Mouse (Mus musculus): Measurements from ENCODE around the gene Ppp2r5e. TPM values are rescaled to one million over a fixed set of nuclear protein-coding genes. Genes with fewer than 3 reads are reported as not detected.

Ppp2r5e gene
- polyA plus RNA-seq, 1 experiment from 2014 or later, result 13.6 TPM

DNA sequence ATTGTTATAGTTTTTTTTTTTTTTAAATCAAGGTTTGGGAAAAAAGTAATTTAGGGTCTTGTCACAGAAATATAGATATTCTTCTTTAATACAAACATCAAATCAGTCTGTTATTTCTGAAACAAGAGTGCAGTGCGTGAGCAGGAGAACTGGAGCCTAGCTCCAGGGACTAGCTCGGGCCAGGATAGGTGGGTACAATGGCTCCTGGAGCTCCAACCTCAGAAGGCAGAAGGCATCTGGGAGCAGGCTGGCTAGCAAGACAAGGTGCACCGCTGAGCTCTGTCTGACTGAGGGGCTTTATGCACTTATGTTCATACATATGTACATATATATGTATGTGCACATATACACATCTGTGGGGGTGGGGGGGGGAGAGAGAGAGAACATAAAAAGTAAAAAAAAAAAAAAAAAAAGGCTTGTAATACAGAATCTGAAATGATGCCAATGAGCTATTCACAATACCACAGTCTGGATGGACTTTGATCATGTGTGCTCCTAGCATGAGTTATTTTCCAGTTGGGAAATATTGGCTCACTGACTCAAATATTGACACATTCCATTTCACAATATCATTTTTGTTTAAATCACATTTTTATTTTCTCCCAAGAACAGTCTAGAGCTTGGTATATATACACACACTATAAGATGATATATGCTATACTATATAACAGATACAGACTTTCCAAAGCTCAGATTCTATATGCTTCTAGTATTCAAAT is 109.3 kb downstream of the Ppp2r5e start:
- WGBS, result 87% methylated on average over 3 of the region's 3 CpGs
- DNase-seq (ENCODE audit: low spot score) (no peak), ATAC-seq (replicated peaks; ENCODE audit: low FRiP score, low TSS enrichment, low read depth) (no peak)
- no peak overlapping the region for H3K4me3 ChIP-seq (ENCODE audit: low read depth, low read length)
- no peaks in the 10 kb centered on the region for H3K27me3 ChIP-seq (replicated peaks; ENCODE audit: control insufficient read depth, insufficient read depth, low read length)
- no peak overlapping the region for H3K27ac ChIP-seq (ENCODE audit: low read depth)
- no peak overlapping the region for H3K9ac ChIP-seq (ENCODE audit: low read length)
- no peaks in the 10 kb centered on the region for H3K9me3 ChIP-seq (ENCODE audit: control insufficient read depth, low read length)
- no peak overlapping the region for H3K4me2 ChIP-seq (ENCODE audit: low read length)
- peaks cover 5% of the 10 kb centered on the region; the same call in 1 of the 2 replicates for H3K36me3 ChIP-seq (ENCODE audit: control insufficient read depth, insufficient read depth, low read length)
- no peaks in the 10 kb centered on the region for H3K4me1 ChIP-seq (replicated peaks; ENCODE audit: control insufficient read depth, insufficient read depth, low read length)

DNA sequence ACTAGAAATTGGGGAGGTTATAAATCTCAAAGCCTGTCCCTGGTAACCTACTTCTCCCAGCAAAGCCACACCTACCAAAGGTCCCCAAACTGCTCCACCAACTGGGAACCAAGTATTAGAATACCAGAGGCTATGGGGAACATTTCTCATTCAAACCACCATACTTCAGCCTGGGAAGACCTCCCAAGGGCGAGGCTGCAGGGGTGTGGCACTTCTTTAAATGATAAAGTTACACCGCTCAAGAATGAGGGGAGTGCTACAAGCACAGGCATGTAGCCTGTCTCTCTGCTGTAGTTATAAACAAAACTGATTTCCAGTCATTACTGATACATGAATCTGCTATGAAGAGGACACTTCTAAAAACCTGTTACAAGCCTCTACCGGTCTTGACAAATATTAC is 113.3 kb downstream of the Ppp2r5e start:
- ATAC-seq (replicated peaks; ENCODE audit: low FRiP score, low TSS enrichment, low read depth) (no peak), DNase-seq (ENCODE audit: low spot score) (no peak)
- Histone ChIP-seq H3K27me3 (replicated peaks; ENCODE audit: control insufficient read depth, insufficient read depth, low read length) (no peaks in the 10 kb centered on the region), H3K9me3 (ENCODE audit: control insufficient read depth, low read length) (no peaks in the 10 kb centered on the region), H3K9ac (ENCODE audit: low read length) (no peak overlapping the region), H3K4me1 (replicated peaks; ENCODE audit: control insufficient read depth, insufficient read depth, low read length) (no peaks in the 10 kb centered on the region), H3K4me3 (ENCODE audit: low read depth, low read length) (no peak overlapping the region), H3K4me2 (ENCODE audit: low read length) (no peak overlapping the region), H3K27ac (ENCODE audit: low read depth) (no peak overlapping the region), H3K36me3 (ENCODE audit: control insufficient read depth, insufficient read depth, low read length) (no peaks in the 10 kb centered on the region)
- 87% methylated on average over 3 of the region's 3 CpGs for WGBS

GRCm38 (mm10) chr12:75482015-75482414 is 114.0 kb downstream of the Ppp2r5e start:
- no peaks in the 10 kb centered on the region for H3K4me1 ChIP-seq (replicated peaks; ENCODE audit: control insufficient read depth, insufficient read depth, low read length)
- H3K4me3 ChIP-seq (ENCODE audit: low read depth, low read length), result no peak overlapping the region
- H3K27me3 ChIP-seq (replicated peaks; ENCODE audit: control insufficient read depth, insufficient read depth, low read length), result no peaks in the 10 kb centered on the region
- no peak for ATAC-seq (replicated peaks; ENCODE audit: low FRiP score, low TSS enrichment, low read depth)
- 89% methylated on average over 4 of the region's 4 CpGs for WGBS
- no peak overlapping the region for H3K9ac ChIP-seq (ENCODE audit: low read length)
- no peak overlapping the region for H3K4me2 ChIP-seq (ENCODE audit: low read length)
- DNase-seq (ENCODE audit: low spot score), result no peak
- no peak overlapping the region for H3K27ac ChIP-seq (ENCODE audit: low read depth)
- no peaks in the 10 kb centered on the region for H3K9me3 ChIP-seq (ENCODE audit: control insufficient read depth, low read length)
- H3K36me3 ChIP-seq (ENCODE audit: control insufficient read depth, insufficient read depth, low read length), result 0 out of 2 replicates have a peak, but pooled peaks cover 5% of the 10 kb centered on the region

DNA sequence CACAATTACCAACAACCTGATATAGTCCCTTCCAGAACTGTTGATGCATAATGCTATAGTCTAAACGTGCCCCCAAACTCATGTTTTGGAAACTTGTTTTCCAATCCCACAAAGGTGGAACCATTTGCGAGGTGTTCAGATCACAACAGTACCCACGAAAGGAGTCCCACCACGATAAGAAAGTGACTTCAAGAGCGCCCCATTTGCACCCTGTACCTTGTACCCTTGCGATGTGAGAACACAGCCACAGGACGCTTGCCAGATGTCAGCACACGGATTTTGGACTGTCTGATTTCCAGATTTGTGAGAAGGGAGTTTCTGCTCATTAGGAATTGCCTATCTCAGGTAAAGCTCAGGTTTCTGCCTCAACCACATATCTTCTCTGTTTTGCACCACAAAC is 116.0 kb downstream of the Ppp2r5e start:
- H3K27me3 ChIP-seq (replicated peaks; ENCODE audit: control insufficient read depth, insufficient read depth, low read length), result no peaks in the 10 kb centered on the region
- H3K9ac ChIP-seq (ENCODE audit: low read length), result no peak overlapping the region
- no peak overlapping the region for H3K4me3 ChIP-seq (ENCODE audit: low read depth, low read length)
- H3K4me2 ChIP-seq (ENCODE audit: low read length), result no peak overlapping the region
- 96% methylated on average over 8 of the region's 8 CpGs for WGBS
- no peak overlapping the region for H3K27ac ChIP-seq (ENCODE audit: low read depth)
- H3K4me1 ChIP-seq (replicated peaks; ENCODE audit: control insufficient read depth, insufficient read depth, low read length), result no peaks in the 10 kb centered on the region
- ATAC-seq (replicated peaks; ENCODE audit: low FRiP score, low TSS enrichment, low read depth) (no peak), DNase-seq (ENCODE audit: low spot score) (no peak)
- H3K9me3 ChIP-seq (ENCODE audit: control insufficient read depth, low read length), result no peaks in the 10 kb centered on the region
- 0 out of 2 replicates have a peak, but pooled peaks cover 5% of the 10 kb centered on the region for H3K36me3 ChIP-seq (ENCODE audit: control insufficient read depth, insufficient read depth, low read length)

GRCm38 (mm10) chr12:75479375-75479898 is 116.6 kb downstream of the Ppp2r5e start:
- no peak for ATAC-seq (replicated peaks; ENCODE audit: low FRiP score, low TSS enrichment, low read depth)
- H3K27ac ChIP-seq (ENCODE audit: low read depth), result no peak overlapping the region
- H3K9ac ChIP-seq (ENCODE audit: low read length), result no peak overlapping the region
- no peaks in the 10 kb centered on the region for H3K27me3 ChIP-seq (replicated peaks; ENCODE audit: control insufficient read depth, insufficient read depth, low read length)
- H3K4me2 ChIP-seq (ENCODE audit: low read length), result no peak overlapping the region
- no peak overlapping the region for H3K4me3 ChIP-seq (ENCODE audit: low read depth, low read length)
- no peak for DNase-seq (ENCODE audit: low spot score)
- WGBS, result 81% methylated on average over 8 of the region's 8 CpGs
- H3K36me3 ChIP-seq (ENCODE audit: control insufficient read depth, insufficient read depth, low read length), result 0 out of 2 replicates have a peak, but pooled peaks cover 5% of the 10 kb centered on the region
- H3K9me3 ChIP-seq (ENCODE audit: control insufficient read depth, low read length), result no peaks in the 10 kb centered on the region
- H3K4me1 ChIP-seq (replicated peaks; ENCODE audit: control insufficient read depth, insufficient read depth, low read length), result no peaks in the 10 kb centered on the region

DNA sequence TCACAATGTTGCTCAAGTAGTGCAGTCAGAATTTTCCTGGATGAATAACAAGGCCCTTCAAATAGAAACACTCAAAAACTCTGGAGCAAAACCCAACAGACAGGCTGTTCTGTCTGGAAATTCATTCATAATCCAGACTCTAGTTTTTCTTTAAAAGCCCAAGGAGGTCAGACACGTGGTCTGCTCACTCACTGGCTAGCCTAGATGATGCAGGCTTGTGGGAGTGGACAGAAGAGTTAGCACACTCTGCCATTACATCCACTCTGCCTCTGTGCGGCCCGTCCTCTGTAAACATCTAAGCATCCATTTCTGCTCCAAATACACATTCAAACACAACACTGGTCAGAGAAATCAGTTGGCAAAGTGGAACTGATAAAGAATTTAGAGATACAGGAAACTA is 117.4 kb downstream of the Ppp2r5e start:
- WGBS, result 86% methylated on average over 3 of the region's 3 CpGs
- H3K4me1 ChIP-seq (replicated peaks; ENCODE audit: control insufficient read depth, insufficient read depth, low read length), result no peaks in the 10 kb centered on the region; the same call in 1 of the 2 replicates
- no peak for DNase-seq (ENCODE audit: low spot score)
- no peak overlapping the region for H3K27ac ChIP-seq (ENCODE audit: low read depth)
- no peaks in the 10 kb centered on the region for H3K27me3 ChIP-seq (replicated peaks; ENCODE audit: control insufficient read depth, insufficient read depth, low read length)
- H3K9ac ChIP-seq (ENCODE audit: low read length), result no peak overlapping the region
- H3K36me3 ChIP-seq (ENCODE audit: control insufficient read depth, insufficient read depth, low read length), result 0 out of 2 replicates have a peak, but pooled peaks cover 5% of the 10 kb centered on the region
- no peak overlapping the region for H3K4me3 ChIP-seq (ENCODE audit: low read depth, low read length)
- H3K9me3 ChIP-seq (ENCODE audit: control insufficient read depth, low read length), result no peaks in the 10 kb centered on the region
- H3K4me2 ChIP-seq (ENCODE audit: low read length), result no peak overlapping the region
- no peak for ATAC-seq (replicated peaks; ENCODE audit: low FRiP score, low TSS enrichment, low read depth)

DNA sequence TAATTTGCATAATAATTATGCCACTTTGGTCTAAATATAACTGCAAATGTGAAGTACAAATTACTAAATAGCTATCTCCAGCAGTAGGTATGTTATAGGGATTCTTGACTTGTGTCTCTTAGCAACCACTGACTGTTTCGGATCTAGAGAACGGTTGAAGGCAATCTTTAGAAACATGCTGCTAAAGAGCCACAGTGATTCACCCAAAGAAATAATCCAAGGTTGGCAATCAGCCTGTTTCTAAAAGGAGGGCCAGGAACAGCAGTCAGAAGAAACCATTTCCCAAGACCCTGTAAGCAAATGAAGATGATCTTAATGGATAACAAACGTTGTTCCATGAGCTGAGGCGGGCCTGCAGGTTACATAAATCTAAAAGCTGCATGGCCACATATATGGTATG is 117.9 kb downstream of the Ppp2r5e start:
- WGBS, result 70% methylated on average over 4 of the region's 4 CpGs
- Histone ChIP-seq H3K4me3 (ENCODE audit: low read depth, low read length) (no peak overlapping the region), H3K9ac (ENCODE audit: low read length) (no peak overlapping the region), H3K9me3 (ENCODE audit: control insufficient read depth, low read length) (no peaks in the 10 kb centered on the region), H3K27ac (ENCODE audit: low read depth) (no peak overlapping the region), H3K36me3 (ENCODE audit: control insufficient read depth, insufficient read depth, low read length) (0 out of 2 replicates have a peak, but pooled peaks cover 5% of the 10 kb centered on the region), H3K4me2 (ENCODE audit: low read length) (no peak overlapping the region), H3K27me3 (replicated peaks; ENCODE audit: control insufficient read depth, insufficient read depth, low read length) (no peaks in the 10 kb centered on the region), H3K4me1 (replicated peaks; ENCODE audit: control insufficient read depth, insufficient read depth, low read length) (no peaks in the 10 kb centered on the region; the same call in 1 of the 2 replicates)
- no peak for ATAC-seq (replicated peaks; ENCODE audit: low FRiP score, low TSS enrichment, low read depth)
- DNase-seq (ENCODE audit: low spot score), result no peak

DNA sequence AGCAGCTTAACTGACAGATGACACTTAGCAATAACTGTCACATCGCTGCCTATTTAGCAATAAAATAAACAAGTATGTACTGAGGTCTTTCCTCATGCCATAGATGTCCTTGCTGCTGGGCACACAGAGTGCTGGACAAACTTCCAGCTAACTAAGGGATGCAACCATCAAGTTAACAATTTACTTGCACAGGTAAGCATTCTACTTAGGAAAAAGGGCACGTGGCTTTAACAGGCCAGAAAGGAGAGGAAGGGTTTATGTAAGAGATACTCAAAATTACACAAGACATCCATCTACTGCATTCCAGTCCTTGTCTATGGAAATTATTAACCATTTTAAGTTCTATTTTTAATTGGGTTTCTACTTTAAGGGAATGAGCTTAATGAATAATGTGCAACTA is 123.0 kb downstream of the Ppp2r5e start:
- DNase-seq (ENCODE audit: low spot score) (no peak), ATAC-seq (replicated peaks; ENCODE audit: low FRiP score, low TSS enrichment, low read depth) (no peak)
- WGBS, result 73% methylated on average over 2 of the region's 2 CpGs
- Histone ChIP-seq H3K4me1 (replicated peaks; ENCODE audit: control insufficient read depth, insufficient read depth, low read length) (no peaks in the 10 kb centered on the region; the same call in 1 of the 2 replicates), H3K9ac (ENCODE audit: low read length) (no peak overlapping the region), H3K27me3 (replicated peaks; ENCODE audit: control insufficient read depth, insufficient read depth, low read length) (no peaks in the 10 kb centered on the region), H3K27ac (ENCODE audit: low read depth) (no peak overlapping the region), H3K4me2 (ENCODE audit: low read length) (no peak overlapping the region), H3K36me3 (ENCODE audit: control insufficient read depth, insufficient read depth, low read length) (0 out of 2 replicates have a peak, but pooled peaks cover 13% of the 10 kb centered on the region), H3K9me3 (ENCODE audit: control insufficient read depth, low read length) (no peaks in the 10 kb centered on the region), H3K4me3 (ENCODE audit: low read depth, low read length) (no peak overlapping the region)

DNA sequence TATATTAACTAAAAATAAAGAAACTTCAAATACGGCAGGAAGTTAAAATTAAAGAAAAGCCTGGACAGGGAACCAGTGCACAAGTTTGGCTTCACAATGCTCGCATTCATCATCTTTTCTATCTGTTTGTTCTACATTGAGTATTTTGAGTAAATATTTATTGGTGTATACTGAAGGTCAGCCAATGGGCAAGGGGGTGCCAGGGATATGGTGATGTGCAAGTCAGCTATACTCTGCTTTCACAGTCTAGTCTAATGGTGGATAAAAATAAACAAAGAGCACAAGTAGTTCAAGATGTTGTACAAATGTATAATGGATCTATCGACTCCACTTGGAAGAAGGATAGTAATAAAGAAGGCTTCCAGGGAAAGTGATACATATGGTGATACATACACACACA is 123.9 kb downstream of the Ppp2r5e start:
- DNase-seq (ENCODE audit: low spot score) (no peak), ATAC-seq (replicated peaks; ENCODE audit: low FRiP score, low TSS enrichment, low read depth) (no peak)
- WGBS, result 62% methylated on average over 3 of the region's 3 CpGs
- no peak overlapping the region for H3K4me3 ChIP-seq (ENCODE audit: low read depth, low read length)
- no peaks in the 10 kb centered on the region; the same call in 1 of the 2 replicates for H3K4me1 ChIP-seq (replicated peaks; ENCODE audit: control insufficient read depth, insufficient read depth, low read length)
- no peaks in the 10 kb centered on the region for H3K9me3 ChIP-seq (ENCODE audit: control insufficient read depth, low read length)
- no peak overlapping the region for H3K4me2 ChIP-seq (ENCODE audit: low read length)
- H3K27ac ChIP-seq (ENCODE audit: low read depth), result no peak overlapping the region
- no peak overlapping the region for H3K9ac ChIP-seq (ENCODE audit: low read length)
- H3K36me3 ChIP-seq (ENCODE audit: control insufficient read depth, insufficient read depth, low read length), result 0 out of 2 replicates have a peak, but pooled peaks cover 8% of the 10 kb centered on the region
- H3K27me3 ChIP-seq (replicated peaks; ENCODE audit: control insufficient read depth, insufficient read depth, low read length), result no peaks in the 10 kb centered on the region

Data from intestine, embryonic 14.5 days (tissue).